Mouse (Mus musculus): ENCODE data around the gene Gm11115. TPM values are rescaled to one million over a fixed set of nuclear protein-coding genes. Genes with fewer than 3 reads are reported as not detected.

The Gm11115 gene
- polyA plus RNA-seq (2011; ENCODE audit: insufficient read length, low read depth, missing spikeins), result not detected in 2 replicates

GRCm38 (mm10) chr5:88153999-88154398, at the start of gene Gm11115:
TSS of gene Gm11115 (minus strand) at chr5:88154099.
- no peak within 1 kb of the TSS for H3K4me3 ChIP-seq (ENCODE audit: insufficient read depth, low read length)
- H3K27ac ChIP-seq (ENCODE audit: insufficient read depth, low read length), result no peak within 1 kb of the TSS
- TF ChIP-seq POLR2A (IDR thresholded peaks at IDR 0.05; ENCODE audit: low read depth, low read length), result no peak
- TF ChIP-seq CTCF (IDR thresholded peaks at IDR 0.05; ENCODE audit: borderline replicate concordance, insufficient read depth, low read length), result no peak
- no peaks in the 10 kb centered on the region for H3K4me1 ChIP-seq (ENCODE audit: control insufficient read depth, insufficient read depth, low read length)

DNA sequence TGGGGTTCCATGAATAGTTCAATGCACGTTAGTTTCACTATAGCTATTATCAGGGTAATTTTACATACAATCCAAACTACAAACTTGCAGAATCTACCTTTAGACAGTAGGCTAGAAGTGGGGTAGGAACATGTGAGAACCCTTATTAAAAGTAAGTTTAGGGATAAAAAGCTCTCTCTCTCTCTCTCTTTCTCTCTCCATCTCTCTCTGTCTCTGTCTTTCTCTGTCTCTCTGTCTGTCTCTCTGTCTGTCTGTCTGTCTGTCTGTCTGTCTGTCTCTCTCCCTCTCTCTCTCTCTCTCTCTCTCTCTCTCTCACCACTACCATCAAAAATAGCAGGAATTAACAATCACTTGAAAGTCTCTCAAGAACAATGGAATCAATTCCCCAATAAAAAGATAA, 42.5 kb downstream of the Gm11115 start, which contains the start of gene Gm11116:
Gene Gm11116 (minus strand): TSS at position 101 of the 400 bp plus-strand sequence.
- H3K27ac ChIP-seq (ENCODE audit: insufficient read depth, low read length), result no peak within 1 kb of the TSS
- no peak for TF ChIP-seq POLR2A (IDR thresholded peaks at IDR 0.05; ENCODE audit: low read depth, low read length)
- no peak for TF ChIP-seq CTCF (IDR thresholded peaks at IDR 0.05; ENCODE audit: borderline replicate concordance, insufficient read depth, low read length)

More for the DNA sequence above, 42.5 kb downstream of the Gm11115 start, which contains the start of gene Gm11116:
- Histone ChIP-seq H3K4me3 (ENCODE audit: insufficient read depth, low read length) (no peak within 1 kb of the TSS), H3K4me1 (ENCODE audit: control insufficient read depth, insufficient read depth, low read length) (no peaks in the 10 kb centered on the region)

Other genes starting within 250 kb of the Gm11115 start
- gene Csn3, start 228.5 kb downstream of the Gm11115 start, polyA plus RNA-seq (2011; ENCODE audit: insufficient read length, low read depth, missing spikeins), result not detected in 2 replicates
- gene 2310003L06Rik, start 184.6 kb downstream of the Gm11115 start, polyA plus RNA-seq (2011; ENCODE audit: insufficient read length, low read depth, missing spikeins), result 0.32 TPM in 1 of 2 replicates, not detected in the other
- not detected in 2 replicates for gene Gm28434, start 184.6 kb downstream of the Gm11115 start, polyA plus RNA-seq (2011; ENCODE audit: insufficient read length, low read depth, missing spikeins)
- not detected in 2 replicates for gene Cabs1, start 174.7 kb downstream of the Gm11115 start, polyA plus RNA-seq (2011; ENCODE audit: insufficient read length, low read depth, missing spikeins)
- gene Smr3a, start 151.6 kb downstream of the Gm11115 start, polyA plus RNA-seq (2011; ENCODE audit: insufficient read length, low read depth, missing spikeins), result not detected in 2 replicates
- not detected in 2 replicates for gene Smr2, start 67.5 kb downstream of the Gm11115 start, polyA plus RNA-seq (2011; ENCODE audit: insufficient read length, low read depth, missing spikeins)
- not detected in 2 replicates for gene Gm11116, start 42.6 kb downstream of the Gm11115 start, polyA plus RNA-seq (2011; ENCODE audit: insufficient read length, low read depth, missing spikeins)
- gene Gm7714, start 114.8 kb upstream of the Gm11115 start, polyA plus RNA-seq (2011; ENCODE audit: insufficient read length, low read depth, missing spikeins), result not detected in 2 replicates
- not detected in 2 replicates for gene Prol1, start 163.2 kb upstream of the Gm11115 start, polyA plus RNA-seq (2011; ENCODE audit: insufficient read length, low read depth, missing spikeins)
- gene Amtn, start 222.0 kb upstream of the Gm11115 start, polyA plus RNA-seq (2011; ENCODE audit: insufficient read length, low read depth, missing spikeins), result not detected in 2 replicates

Measured in embryonic fibroblast, embryonic 13.5 days (primary cell).